Comparison of ENCODE assay signal across 9 mouse cellular contexts in genomic region chr17:86484087-86484737, GRCm38 (mm10). TPM values are rescaled to one million over a fixed set of nuclear protein-coding genes. Genes with fewer than 3 reads are reported as not detected.
DNase-seq lines count a peak whose midpoint lies in the region; ATAC-seq and TF ChIP-seq lines count a peak whose summit lies in the region.
"Had no signal": no experiment of that assay in that cellular context is flagged by ENCODE, and none has a peak within 500 bp of the region (broad histone marks: within the 10 kb centered on the region; RNA-seq: fewer than 3 reads in every experiment).

No protein-coding gene starts in this region.

- 11% methylated on average over 3 of the region's 3 CpGs for WGBS in forebrain, embryonic 14.5 days
- 9% methylated on average over 3 of the region's 3 CpGs for WGBS in lung, embryonic 14.5 days

- no peaks in the 10 kb centered on the region for H3K36me3 ChIP-seq in forebrain, embryonic 14.5 days (ENCODE audit: control insufficient read depth, insufficient read depth, low read length)
- no peaks in the 10 kb centered on the region for H3K36me3 ChIP-seq in lung, embryonic 14.5 days (ENCODE audit: insufficient read depth)
- H3K36me3 ChIP-seq: embryonic facial prominence, embryonic 13.5 days had no signal

- no peak overlapping the region for H3K4me2 ChIP-seq in forebrain, embryonic 14.5 days (ENCODE audit: low read length)
- H3K4me2 ChIP-seq in lung, embryonic 14.5 days = no peak overlapping the region
- H3K4me2 ChIP-seq: embryonic facial prominence, embryonic 13.5 days had no signal

- H3K4me1 ChIP-seq in bone marrow macrophage, adult 2 months (ENCODE audit: control insufficient read depth, insufficient read depth, low read length) = no peaks in the 10 kb centered on the region
- no peaks in the 10 kb centered on the region for H3K4me1 ChIP-seq in forebrain, embryonic 14.5 days (ENCODE audit: control insufficient read depth, insufficient read depth, low read length)
- no peaks in the 10 kb centered on the region for H3K4me1 ChIP-seq in lung, embryonic 14.5 days (ENCODE audit: insufficient read depth)
- H3K4me1 ChIP-seq: embryonic facial prominence, embryonic 13.5 days had no signal

- TF ChIP-seq POLR2A in bone marrow macrophage, adult 2 months (IDR thresholded peaks at IDR 0.05; ENCODE audit: borderline replicate concordance, low read depth, low read length) = no peak

- peak; percentile 37 for ATAC-seq in CD4-positive, CD25-positive, alpha-beta regulatory T cell, adult 4 months
- peak; percentile 60 for ATAC-seq in forebrain, embryonic 14.5 days
- ATAC-seq in lung, embryonic 14.5 days (ENCODE audit: insufficient read depth) = peak; percentile 74

- no peak overlapping the region for H3K27ac ChIP-seq in bone marrow macrophage, adult 2 months (ENCODE audit: insufficient read depth, low read depth, low read length)
- no peak overlapping the region for H3K27ac ChIP-seq in forebrain, embryonic 14.5 days (ENCODE audit: low read depth, low read length)
- no peak overlapping the region for H3K27ac ChIP-seq in lung, embryonic 14.5 days (ENCODE audit: low read depth)
- H3K27ac ChIP-seq: embryonic facial prominence, embryonic 13.5 days had no signal

- H3K27me3 ChIP-seq in forebrain, embryonic 14.5 days (replicated peaks; ENCODE audit: control insufficient read depth, insufficient read depth, low read length) = no peaks in the 10 kb centered on the region
- H3K27me3 ChIP-seq in lung, embryonic 14.5 days (ENCODE audit: insufficient read depth, low read length) = no peaks in the 10 kb centered on the region
- H3K27me3 ChIP-seq: embryonic facial prominence, embryonic 13.5 days had no signal

- no peak overlapping the region for H3K4me3 ChIP-seq in bone marrow macrophage, adult 2 months (ENCODE audit: insufficient read depth, low read length)
- no peak overlapping the region for H3K4me3 ChIP-seq in forebrain, embryonic 14.5 days (ENCODE audit: low read depth, low read length)
- no peak overlapping the region for H3K4me3 ChIP-seq in lung, embryonic 14.5 days (ENCODE audit: low read depth, low read length)
- H3K4me3 ChIP-seq: embryonic facial prominence, embryonic 13.5 days had no signal

- H3K9me3 ChIP-seq in forebrain, embryonic 14.5 days (replicated peaks; ENCODE audit: control insufficient read depth, low read length) = no peaks in the 10 kb centered on the region
- no peaks in the 10 kb centered on the region for H3K9me3 ChIP-seq in lung, embryonic 14.5 days (ENCODE audit: low read depth, low read length)
- H3K9me3 ChIP-seq: embryonic facial prominence, embryonic 13.5 days had no signal

- peak; percentile 65 for TF ChIP-seq CTCF in bone marrow macrophage, adult 2 months (IDR thresholded peaks at IDR 0.05; ENCODE audit: low read depth, low read length)
- peak; percentile 91 for TF ChIP-seq CTCF in lung, embryonic 14.5 days (IDR thresholded peaks at IDR 0.05; ENCODE audit: low read depth)

- peak; percentile 80 for DNase-seq in forebrain, embryonic 14.5 days (ENCODE audit: low spot score)
- peak; percentile 89 for DNase-seq in heart, postnatal 4 days
- peak; percentile 66 to 84 for DNase-seq in layer of hippocampus, adult 8-10 months (ENCODE audit: low spot score in 2 of 2)
- DNase-seq in lung, embryonic 14.5 days = peak; percentile 91
- DNase-seq in ovary, postnatal 36 days (ENCODE audit: low spot score) = peak; percentile 69
- DNase-seq in thymus, postnatal 10 days (ENCODE audit: low spot score in 2 of 2) = peak; percentile 25 to 70

- no peak overlapping the region for H3K9ac ChIP-seq in forebrain, embryonic 14.5 days (ENCODE audit: low read length)
- no peak overlapping the region for H3K9ac ChIP-seq in lung, embryonic 14.5 days
- H3K9ac ChIP-seq: embryonic facial prominence, embryonic 13.5 days had no signal

RNA-seq across cellular contexts. Expression of gene Gm10309, which starts 20.8 kb away (rescaled TPM):
- under 1 TPM; 0.41 to 0.90 TPM for polyA plus RNA-seq in CD4-positive, CD25-positive, alpha-beta regulatory T cell, adult 4 months (2017; shearing (Covaris generic))
- not detected in 2 replicates for polyA plus RNA-seq in bone marrow macrophage, adult 2 months (2012; ENCODE audit: insufficient read depth, insufficient read length, missing spikeins)
- 0.10 TPM in 1 of 2 replicates, not detected in the other for polyA plus RNA-seq in forebrain, embryonic 14.5 days (2014; fragmentation: Nextera tagmentation; extraction: Ambion mirVana)
- under 1 TPM in 1 of 2 experiments, not detected in 1; 0.12 TPM for total RNA-seq in heart, postnatal 4 days (2021)
- not detected for total RNA-seq in layer of hippocampus, adult 8-10 months (2022)
- 0.53 and 0.57 TPM in 2 replicates for polyA plus RNA-seq in lung, embryonic 14.5 days (2014; fragmentation: Nextera tagmentation; extraction: Ambion mirVana)
